Mouse (Mus musculus) embryonic facial prominence, embryonic 15.5 days (tissue): ENCODE results near the gene Apbb2. TPM values are rescaled to one million over a fixed set of nuclear protein-coding genes. Genes with fewer than 3 reads are reported as not detected.

Experiments used
- ATAC-seq: fragments of 200-750 bp; cut with Nextera tagmentation; 2 replicates; pipeline ENCODE4 v1.8.0; 2017; ENCODE audit warnings: low read depth, moderate TSS enrichment; ENCODE audit not compliant: insufficient number of reproducible peaks, low FRiP score, low TSS enrichment
- H3K27ac ChIP-seq: fragments of 300-500 bp; sonication (generic); replicated peaks from 2 replicates; pipeline ENCODE4 v1.5.1; 2015; ENCODE audit warnings: mild to moderate bottlenecking, inconsistent platforms
- H3K27me3 ChIP-seq: fragments of 300-500 bp; sonication (generic); 2 replicates; pipeline ENCODE4 v1.6.1; 2015; ENCODE audit warnings: inconsistent platforms
- H3K36me3 ChIP-seq: fragments of 300-500 bp; sonication (generic); 2 replicates; pipeline ENCODE4 v1.6.1; 2015; ENCODE audit warnings: mild to moderate bottlenecking, inconsistent platforms
- H3K4me1 ChIP-seq: fragments of 300-500 bp; sonication (generic); 2 replicates; pipeline ENCODE4 v1.6.1; 2015; ENCODE audit warnings: inconsistent platforms
- H3K4me2 ChIP-seq: fragments of 300-500 bp; sonication (generic); replicated peaks from 2 replicates; pipeline ENCODE4 v1.6.1; 2015; ENCODE audit warnings: mild to moderate bottlenecking, inconsistent platforms
- H3K4me3 ChIP-seq: fragments of 300-500 bp; sonication (generic); replicated peaks from 2 replicates; pipeline ENCODE4 v1.5.1; 2015; ENCODE audit warnings: mild to moderate bottlenecking, inconsistent platforms
- H3K9ac ChIP-seq: fragments of 300-500 bp; sonication (generic); 2 replicates; pipeline ENCODE4 v1.6.1; 2015; ENCODE audit warnings: inconsistent platforms
- H3K9me3 ChIP-seq: fragments of 300-500 bp; sonication (generic); replicated peaks from 2 replicates; pipeline ENCODE4 v1.6.1; 2016; ENCODE audit warnings: inconsistent platforms
- WGBS: fragments of 180-500 bp; shearing (Covaris S2); methylation state at CpG from one replicate; pipeline ENCODE4 v1.1.7; 2015; 5-methylcytosine and 5-hydroxymethylcytosine counted together
- polyA plus RNA-seq: library from polyadenylated mRNA; unstranded; fragments of >200 nt; fragmentation: Nextera tagmentation; extraction: Ambion mirVana; gene quantifications from 2 replicates; pipeline ENCODE4 v1.2.1, GENCODE M21; 2015

Gene Apbb2
- polyA plus RNA-seq, 1 experiment from 2014 or later: 54.7 TPM

- no peak overlapping the region for H3K4me3 ChIP-seq
- H3K27ac ChIP-seq: no peak overlapping the region
- no peak for ATAC-seq
- H3K9ac ChIP-seq: no peak overlapping the region
- peaks cover 15% of the 10 kb centered on the region for H3K4me1 ChIP-seq
- no peaks in the 10 kb centered on the region for H3K27me3 ChIP-seq
- no peaks in the 10 kb centered on the region for H3K9me3 ChIP-seq
- WGBS: 86% methylated on average over 13 of the region's 13 CpGs
- no peaks in the 10 kb centered on the region for H3K36me3 ChIP-seq
- H3K4me2 ChIP-seq: no peak overlapping the region
Observed at GRCm38 (mm10) chr5:66575148-66575547, 43.4 kb downstream of the Apbb2 start.

GRCm38 (mm10) chr5:66573266-66573665 lies 45.3 kb downstream of the Apbb2 start:
- H3K4me2 ChIP-seq: no peak overlapping the region
- H3K27ac ChIP-seq: no peak overlapping the region
- no peaks in the 10 kb centered on the region for H3K9me3 ChIP-seq
- H3K4me1 ChIP-seq: peaks cover 19% of the 10 kb centered on the region
- H3K9ac ChIP-seq: no peak overlapping the region
- H3K27me3 ChIP-seq: no peaks in the 10 kb centered on the region
- no peak for ATAC-seq
- WGBS: 46% methylated on average over 4 of the region's 4 CpGs
- no peaks in the 10 kb centered on the region for H3K36me3 ChIP-seq
- H3K4me3 ChIP-seq: no peak overlapping the region

GRCm38 (mm10) chr5:66572086-66572855 lies 46.3 kb downstream of the Apbb2 start:
- H3K27ac ChIP-seq: no peak overlapping the region
- no peak overlapping the region for H3K9ac ChIP-seq
- H3K4me2 ChIP-seq: no peak overlapping the region
- no peaks in the 10 kb centered on the region for H3K36me3 ChIP-seq
- ATAC-seq: no peak
- peaks cover 16% of the 10 kb centered on the region for H3K4me1 ChIP-seq
- WGBS: 75% methylated on average over 13 of the region's 13 CpGs
- no peaks in the 10 kb centered on the region for H3K9me3 ChIP-seq
- H3K27me3 ChIP-seq: no peaks in the 10 kb centered on the region
- no peak overlapping the region for H3K4me3 ChIP-seq

- no peaks in the 10 kb centered on the region for H3K36me3 ChIP-seq
- no peak for ATAC-seq
- no peak overlapping the region for H3K27ac ChIP-seq
- no peak overlapping the region for H3K4me3 ChIP-seq
- H3K4me1 ChIP-seq: peaks cover 15% of the 10 kb centered on the region
- H3K27me3 ChIP-seq: no peaks in the 10 kb centered on the region
- 93% methylated on average over 5 of the region's 5 CpGs for WGBS
- H3K4me2 ChIP-seq: no peak overlapping the region
- H3K9me3 ChIP-seq: no peaks in the 10 kb centered on the region
- no peak overlapping the region for H3K9ac ChIP-seq
Observed at GRCm38 (mm10) chr5:66570709-66571108, 47.9 kb downstream of the Apbb2 start.

GRCm38 (mm10) chr5:66569141-66569801 lies 49.3 kb downstream of the Apbb2 start:
- no peaks in the 10 kb centered on the region for H3K27me3 ChIP-seq
- H3K9ac ChIP-seq: no peak overlapping the region
- H3K9me3 ChIP-seq: no peaks in the 10 kb centered on the region
- no peaks in the 10 kb centered on the region for H3K36me3 ChIP-seq
- H3K4me2 ChIP-seq: no peak overlapping the region
- H3K27ac ChIP-seq: no peak overlapping the region
- H3K4me1 ChIP-seq: peaks cover 9% of the 10 kb centered on the region
- H3K4me3 ChIP-seq: no peak overlapping the region
- 62% methylated on average over 9 of the region's 9 CpGs for WGBS
- ATAC-seq: no peak

- WGBS: 62% methylated on average over 5 of the region's 5 CpGs
- Histone ChIP-seq H3K9ac (no peak overlapping the region), H3K4me1 (peaks cover 4% of the 10 kb centered on the region; the same call in 1 of the 2 replicates), H3K36me3 (no peaks in the 10 kb centered on the region), H3K4me3 (no peak overlapping the region), H3K27ac (no peak overlapping the region), H3K4me2 (no peak overlapping the region), H3K27me3 (no peaks in the 10 kb centered on the region), H3K9me3 (no peaks in the 10 kb centered on the region)
- ATAC-seq: no peak
Observed at GRCm38 (mm10) chr5:66568002-66568401, 50.6 kb downstream of the Apbb2 start.

GRCm38 (mm10) chr5:66567424-66567823 lies 51.2 kb downstream of the Apbb2 start:
- Histone ChIP-seq H3K27me3 (no peaks in the 10 kb centered on the region), H3K27ac (no peak overlapping the region), H3K9me3 (no peaks in the 10 kb centered on the region), H3K4me1 (peaks cover 3% of the 10 kb centered on the region; the same call in 1 of the 2 replicates), H3K4me2 (no peak overlapping the region), H3K4me3 (no peak overlapping the region), H3K36me3 (no peaks in the 10 kb centered on the region), H3K9ac (no peak overlapping the region)
- 90% methylated on average over 6 of the region's 6 CpGs for WGBS
- ATAC-seq: no peak

GRCm38 (mm10) chr5:66559591-66560175 lies 58.9 kb downstream of the Apbb2 start:
- no peak overlapping the region for H3K4me2 ChIP-seq
- no peak overlapping the region for H3K9ac ChIP-seq
- H3K27ac ChIP-seq: peak overlapping the region; percentile 34; the same call in 1 of the 2 replicates
- H3K9me3 ChIP-seq: no peaks in the 10 kb centered on the region
- no peaks in the 10 kb centered on the region for H3K36me3 ChIP-seq
- WGBS: 59% methylated on average over 8 of the region's 8 CpGs
- H3K4me1 ChIP-seq: peaks cover 25% of the 10 kb centered on the region
- no peaks in the 10 kb centered on the region for H3K27me3 ChIP-seq
- peak; percentile 47; the same call in 1 of the 2 replicates for ATAC-seq
- no peak overlapping the region for H3K4me3 ChIP-seq

GRCm38 (mm10) chr5:66558094-66558493 lies 60.5 kb downstream of the Apbb2 start:
- Histone ChIP-seq H3K36me3 (no peaks in the 10 kb centered on the region), H3K27me3 (no peaks in the 10 kb centered on the region), H3K9me3 (no peaks in the 10 kb centered on the region), H3K4me1 (peaks cover 29% of the 10 kb centered on the region), H3K4me3 (no peak overlapping the region), H3K9ac (no peak overlapping the region), H3K27ac (no peak overlapping the region), H3K4me2 (no peak overlapping the region)
- ATAC-seq: no peak
- WGBS: 73% methylated on average over 7 of the region's 7 CpGs

GRCm38 (mm10) chr5:66553933-66554332 lies 64.7 kb downstream of the Apbb2 start:
- no peak for ATAC-seq
- no peak overlapping the region for H3K4me3 ChIP-seq
- H3K9ac ChIP-seq: no peak overlapping the region
- no peaks in the 10 kb centered on the region for H3K27me3 ChIP-seq
- peaks cover 15% of the 10 kb centered on the region for H3K4me1 ChIP-seq
- H3K27ac ChIP-seq: peak overlapping the region; percentile 22; the same call in 1 of the 2 replicates
- no peaks in the 10 kb centered on the region for H3K9me3 ChIP-seq
- no peaks in the 10 kb centered on the region for H3K36me3 ChIP-seq
- no peak overlapping the region for H3K4me2 ChIP-seq

- ATAC-seq: no peak
- no peak overlapping the region for H3K27ac ChIP-seq
- H3K9ac ChIP-seq: no peak overlapping the region
- WGBS: 78% methylated on average over 9 of the region's 9 CpGs
- H3K4me2 ChIP-seq: no peak overlapping the region
- H3K9me3 ChIP-seq: no peaks in the 10 kb centered on the region
- no peak overlapping the region for H3K4me3 ChIP-seq
- no peaks in the 10 kb centered on the region for H3K36me3 ChIP-seq
- H3K4me1 ChIP-seq: peaks cover 14% of the 10 kb centered on the region
- no peaks in the 10 kb centered on the region for H3K27me3 ChIP-seq
Observed at GRCm38 (mm10) chr5:66552246-66552645, 66.3 kb downstream of the Apbb2 start.
